Mouse (Mus musculus) cerebellum, adult 18-20 months (tissue): ENCODE results near the gene Cpa1.

Experiments
- DNase-seq, 2 experiments: peaks; one replicate each; pipeline ENCODE4 v3.0.0; 2021

Cpa1 gene

DNA sequence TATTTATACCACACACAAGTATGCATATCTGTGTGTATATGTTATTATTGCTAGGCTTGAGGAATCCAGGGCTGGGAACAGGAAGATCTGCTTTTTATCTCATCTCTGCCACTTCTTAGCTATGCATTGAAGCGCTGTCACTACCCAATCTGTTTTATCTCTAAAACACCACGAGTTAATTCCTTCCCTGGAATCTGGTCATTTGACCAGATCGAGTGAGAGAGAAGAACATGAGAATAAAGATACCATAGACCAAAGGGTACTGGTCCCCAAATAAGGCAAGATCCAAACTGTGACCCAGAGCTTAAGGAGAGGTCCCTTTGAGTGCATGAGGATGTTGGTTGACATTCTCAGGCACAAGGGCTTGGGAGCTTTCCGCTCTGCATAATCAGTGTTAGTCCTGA is 17.0 kb upstream of the Cpa1 start:
- no peak for DNase-seq

GRCm38 (mm10) chr6:30624763-30625162 is 14.3 kb upstream of the Cpa1 start:
- DNase-seq: no peak

DNA sequence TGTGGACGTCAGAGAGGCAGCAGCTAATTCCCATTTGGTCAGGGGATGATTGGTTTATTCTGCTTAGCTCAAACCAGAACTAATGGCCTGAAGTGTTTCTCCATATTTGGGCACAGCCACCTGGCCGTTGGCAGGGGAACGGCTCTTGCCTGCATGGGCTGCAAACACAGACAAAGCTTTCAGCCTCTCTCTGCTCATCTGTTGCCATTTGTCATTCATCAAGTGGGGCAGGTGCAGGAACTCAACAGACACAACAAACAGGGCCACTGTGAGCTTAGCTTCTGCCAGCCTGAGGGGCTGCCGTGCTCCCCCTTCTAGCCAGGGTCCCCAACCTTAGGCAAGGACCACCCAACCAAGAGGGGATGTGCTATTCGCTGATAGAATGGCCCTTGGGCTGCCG is 10.9 kb upstream of the Cpa1 start:
- peak; percentile 16 to 23 for DNase-seq

GRCm38 (mm10) chr6:30629989-30630388 is 9.0 kb upstream of the Cpa1 start:
- no peak for DNase-seq

DNA sequence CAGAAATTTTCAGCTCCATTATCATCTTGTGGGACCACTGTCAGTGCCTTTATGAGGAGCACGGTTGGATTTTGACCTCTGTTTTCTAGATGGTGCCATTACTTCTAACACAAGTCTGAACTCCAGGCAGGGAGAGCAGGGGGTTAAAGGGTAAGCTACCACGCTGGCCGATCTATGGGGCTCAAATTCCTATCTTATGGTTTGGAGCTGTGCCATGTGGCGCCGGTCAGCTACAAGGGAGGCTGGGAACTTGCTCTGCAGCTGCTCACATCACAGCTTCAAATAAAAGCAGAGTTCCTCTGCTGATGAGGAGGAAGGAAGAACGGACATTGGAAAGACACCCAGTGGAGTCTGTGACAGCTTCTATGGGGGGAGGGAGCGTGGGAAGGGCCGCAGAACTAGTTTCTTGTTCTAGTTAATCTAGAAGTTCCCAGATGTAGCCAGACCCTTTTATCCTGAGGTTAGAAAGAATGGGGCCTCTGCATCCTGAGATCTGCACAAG is 3.6 kb upstream of the Cpa1 start:
- DNase-seq: no peak

DNA sequence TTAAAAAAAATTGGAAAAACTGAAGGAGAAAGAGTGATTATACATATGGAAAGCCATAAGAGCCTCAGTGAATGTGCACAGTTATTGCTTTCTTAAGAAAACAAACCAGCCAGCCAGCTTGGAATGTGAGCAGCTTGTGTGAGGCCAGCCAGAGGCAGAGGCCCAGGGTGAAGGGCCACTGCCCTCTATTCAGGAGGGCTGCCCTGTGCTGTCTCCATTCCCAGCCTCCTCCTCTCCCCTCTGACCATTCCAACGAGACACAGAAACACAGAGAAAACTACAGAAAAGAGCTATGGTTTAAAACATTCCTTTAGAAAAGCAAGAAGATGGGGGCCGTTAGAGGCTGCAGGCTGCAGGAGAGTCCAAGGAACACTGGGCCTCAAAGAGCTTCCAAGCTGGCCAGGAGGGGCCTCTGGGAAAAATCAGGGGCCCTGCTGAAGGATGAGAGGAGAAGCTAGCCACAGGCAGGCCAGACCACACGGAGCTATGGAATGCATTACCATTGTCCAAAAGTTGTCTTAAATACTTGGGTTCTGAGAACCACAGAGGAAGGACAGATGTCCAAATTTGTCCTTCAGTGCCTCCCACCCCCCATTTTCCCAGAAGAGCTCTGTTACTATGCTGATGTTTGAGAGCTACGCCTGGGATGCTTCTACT is 2.7 kb upstream of the Cpa1 start:
- DNase-seq: no peak

- no peak for DNase-seq
Measured at GRCm38 (mm10) chr6:30643694-30644460, 4.9 kb downstream of the Cpa1 start.

- no peak for DNase-seq
Measured at GRCm38 (mm10) chr6:30644462-30644861, 5.4 kb downstream of the Cpa1 start.

DNA sequence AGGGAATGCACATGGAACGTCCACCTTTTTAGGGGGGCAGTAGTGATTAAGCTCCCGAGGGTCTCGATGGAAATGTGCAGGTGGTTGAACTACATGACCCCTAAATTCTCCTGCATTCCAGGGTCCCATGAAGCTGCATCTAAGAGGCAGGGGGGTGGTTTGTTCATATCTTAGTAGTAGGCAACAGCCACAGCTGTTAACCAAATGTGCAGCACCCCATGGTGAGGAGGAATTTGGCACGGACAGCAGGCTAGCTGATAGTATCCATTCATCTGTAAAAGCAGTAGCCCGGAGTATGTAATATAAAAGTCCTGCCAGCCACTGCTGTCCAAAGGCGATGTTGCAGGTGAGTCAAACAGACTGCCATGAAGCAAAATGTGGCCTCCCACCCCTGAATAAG is 6.4 kb downstream of the Cpa1 start:
- no peak for DNase-seq

- no peak for DNase-seq
Measured at GRCm38 (mm10) chr6:30649651-30650296, 10.8 kb downstream of the Cpa1 start.

DNA sequence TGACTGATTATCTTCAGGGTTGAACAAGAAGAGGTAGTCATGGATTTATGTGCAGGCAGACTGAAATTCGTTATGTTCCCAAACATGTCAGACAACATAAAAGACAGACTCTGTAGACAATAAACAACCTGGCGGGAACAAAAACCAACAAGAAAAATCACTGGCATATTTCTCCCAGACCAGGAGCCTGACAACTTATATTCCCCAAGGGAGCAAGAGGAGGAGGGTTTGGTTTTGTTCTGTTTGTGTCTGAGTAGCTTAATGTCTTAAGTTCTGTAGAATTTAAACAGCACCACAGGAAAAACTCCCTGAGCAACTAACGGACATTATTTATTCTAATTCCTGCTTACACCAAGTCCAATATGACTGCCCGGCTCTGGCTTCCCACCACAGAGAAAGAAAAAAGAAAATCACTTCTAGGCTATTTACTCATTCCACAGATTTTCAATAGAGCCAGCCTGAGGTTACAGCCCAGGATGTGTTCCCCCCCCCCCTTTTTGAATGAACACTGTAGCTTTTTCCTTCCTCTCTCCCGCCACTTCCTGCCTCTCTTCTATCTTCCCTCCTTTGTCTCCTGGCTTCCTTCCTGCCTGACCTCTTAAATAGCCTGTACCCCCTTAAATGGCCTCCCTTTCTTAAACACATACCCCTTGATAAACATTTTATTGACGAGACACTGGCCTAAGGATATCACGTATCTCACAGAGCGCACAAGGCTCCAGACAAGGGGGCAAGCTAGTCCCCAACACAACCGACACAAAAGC is 13.6 kb downstream of the Cpa1 start:
- DNase-seq: no peak

DNA sequence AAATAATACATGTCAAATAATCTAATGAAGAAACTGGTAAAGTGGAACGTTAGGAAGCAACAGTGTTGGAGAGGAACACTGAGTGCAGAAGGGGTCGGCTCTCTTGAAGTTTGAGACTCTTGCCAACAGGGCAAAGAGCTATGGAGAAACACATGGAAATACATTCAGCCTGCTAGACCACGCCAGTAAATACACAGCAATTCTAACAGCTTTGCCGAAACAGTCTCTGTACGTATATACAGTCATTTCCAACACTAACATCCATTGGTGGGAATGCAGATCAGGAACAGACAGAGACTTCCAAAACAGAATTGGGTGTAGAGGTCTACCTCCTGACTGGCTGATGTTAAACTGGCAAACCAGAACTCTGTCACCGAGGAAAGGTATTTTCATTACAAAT is 14.5 kb downstream of the Cpa1 start:
- DNase-seq: no peak

DNA sequence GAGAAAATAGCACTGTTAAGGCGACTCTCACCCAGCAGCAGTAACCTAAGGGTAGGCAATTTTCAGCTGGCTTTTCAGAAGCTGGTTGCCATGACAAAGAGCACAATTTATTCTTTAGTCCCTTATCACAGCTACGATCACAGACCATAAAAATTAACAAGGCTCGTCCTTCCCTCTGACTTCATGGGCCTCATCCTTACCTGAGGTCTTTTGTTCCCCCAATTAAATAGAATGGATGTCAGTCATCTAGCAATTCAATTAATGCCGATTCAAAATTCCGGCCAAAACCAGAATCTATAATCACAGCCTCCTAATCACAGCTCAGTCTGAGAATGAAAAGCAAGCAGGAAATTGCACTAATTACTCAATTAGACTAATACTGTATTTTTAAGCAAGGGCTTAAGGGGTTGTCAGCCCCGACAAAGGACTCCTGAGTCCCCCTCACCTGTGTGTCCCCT is 15.4 kb downstream of the Cpa1 start:
- no peak for DNase-seq

DNA sequence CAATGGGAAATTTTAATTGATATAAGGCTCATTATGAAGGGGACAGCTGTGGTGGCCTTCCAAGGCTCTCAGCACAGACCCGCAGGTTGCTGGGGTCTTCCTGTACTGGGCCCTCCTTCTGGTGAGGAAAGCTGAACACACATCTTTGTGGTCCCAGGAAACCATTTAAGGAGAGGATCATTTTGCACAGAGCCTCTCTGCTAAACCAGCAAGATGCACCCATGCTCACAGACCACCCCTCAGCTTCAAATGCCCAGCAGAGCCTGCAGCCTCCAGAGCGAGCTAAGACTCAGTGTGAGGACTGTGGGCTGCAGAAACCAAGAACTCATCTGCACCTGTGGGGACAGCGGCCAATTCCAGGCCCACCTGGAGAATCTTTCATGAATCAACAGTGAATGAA is 15.9 kb downstream of the Cpa1 start:
- no peak for DNase-seq

GRCm38 (mm10) chr6:30657279-30657678 is 18.3 kb downstream of the Cpa1 start:
- no peak for DNase-seq

- no peak for DNase-seq
Measured at GRCm38 (mm10) chr6:30658619-30659018, 19.6 kb downstream of the Cpa1 start.

DNA sequence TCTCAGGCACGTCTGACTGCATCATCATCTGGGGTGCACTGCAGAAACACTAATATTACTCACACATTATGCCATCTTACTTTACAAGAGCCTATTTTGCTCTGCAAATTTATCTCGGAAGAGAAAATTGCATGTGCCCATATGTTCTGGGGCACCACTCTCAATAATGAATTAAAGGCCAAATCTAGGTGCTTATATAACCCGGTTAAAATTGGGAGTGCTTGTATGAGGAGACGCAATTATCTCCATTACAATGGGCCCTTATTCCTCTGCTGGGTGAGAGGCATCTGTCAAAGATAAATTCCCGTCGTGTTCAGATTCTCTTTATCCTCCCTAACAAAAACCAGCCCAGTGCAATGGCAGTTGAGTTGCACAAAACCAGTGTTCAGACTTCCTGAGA is 25.8 kb downstream of the Cpa1 start:
- no peak for DNase-seq

DNA sequence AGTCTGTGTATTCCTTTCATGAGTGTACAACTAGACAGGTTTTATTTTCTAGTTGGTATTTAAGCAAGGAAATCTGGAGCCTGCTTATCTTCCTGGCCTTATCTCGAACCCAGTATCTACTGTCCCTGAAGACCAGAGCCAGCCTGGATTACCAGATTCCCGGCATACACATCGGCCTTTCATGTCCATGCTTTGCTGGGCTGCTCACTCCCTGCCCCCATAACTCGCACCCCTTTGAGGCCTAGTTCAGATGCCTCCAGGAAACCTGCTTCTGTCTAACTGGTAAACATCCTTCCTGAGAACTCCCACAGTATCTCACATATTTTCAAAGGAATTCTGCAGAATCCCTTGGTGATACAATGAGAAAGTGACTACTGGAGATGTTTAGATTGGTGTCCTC is 26.3 kb downstream of the Cpa1 start:
- DNase-seq: no peak

DNA sequence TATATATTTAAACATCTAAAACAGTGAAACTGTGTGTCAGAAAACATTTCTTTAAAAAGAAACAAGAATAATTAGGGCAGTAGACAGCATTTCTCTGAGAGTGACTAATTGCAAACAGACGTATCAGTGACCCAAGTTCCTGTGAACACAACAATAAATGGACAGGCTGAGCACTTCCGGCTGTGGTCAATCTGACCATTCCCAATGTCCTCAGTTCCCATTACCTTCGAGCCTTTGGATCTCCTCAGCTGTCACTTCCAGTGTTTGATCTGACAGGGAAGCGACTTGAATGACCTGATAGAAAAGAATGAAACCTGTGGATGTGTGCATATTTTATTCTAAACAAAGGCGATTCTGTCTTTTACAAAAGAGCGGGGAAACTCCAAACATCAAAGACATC is 27.0 kb downstream of the Cpa1 start:
- no peak for DNase-seq

GRCm38 (mm10) chr6:30667585-30667984 is 28.6 kb downstream of the Cpa1 start:
- no peak for DNase-seq

DNA sequence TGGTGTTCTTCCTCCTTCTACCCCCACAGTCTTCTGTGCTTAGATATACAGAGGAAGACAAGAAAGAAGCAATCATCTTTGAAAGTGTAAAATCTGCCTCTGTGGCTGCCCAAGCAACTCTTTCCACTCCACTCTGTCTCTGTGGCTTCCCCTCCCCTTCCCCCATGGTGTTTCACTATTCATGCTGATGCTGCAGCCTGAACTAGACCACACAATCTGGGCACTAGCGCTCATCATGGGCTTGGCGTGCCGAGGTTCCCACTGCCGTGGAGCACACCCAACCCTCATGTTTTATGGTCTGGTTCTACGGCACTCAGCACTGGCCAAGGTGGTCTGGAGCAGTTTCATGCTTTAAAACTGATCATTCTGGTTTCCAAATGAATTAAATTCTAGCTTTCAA is 32.7 kb downstream of the Cpa1 start:
- DNase-seq: no peak

GRCm38 (mm10) chr6:30673764-30674561 is 34.9 kb downstream of the Cpa1 start:
- no peak for DNase-seq
